8 mouse cellular contexts compared by ENCODE assay signal in genomic region chr13:51793948-51794347, GRCm38 (mm10). TPM values are rescaled to one million over a fixed set of nuclear protein-coding genes. Genes with fewer than 3 reads are reported as not detected.
DNase-seq lines count a peak whose midpoint lies in the region; ATAC-seq lines count a peak whose summit lies in the region.

No protein-coding gene starts in this region.

- H3K27me3 ChIP-seq in liver, embryonic 13.5 days: peaks cover 10% of the 10 kb centered on the region; the same call in 1 of the 2 replicates

- H3K36me3 ChIP-seq in liver, embryonic 13.5 days: no peaks in the 10 kb centered on the region

- peaks cover 47% of the 10 kb centered on the region for H3K4me1 ChIP-seq in liver, embryonic 13.5 days (replicated peaks)

- H3K9me3 ChIP-seq in liver, embryonic 13.5 days (replicated peaks): no peaks in the 10 kb centered on the region

- 49% methylated on average over 5 of the region's 7 CpGs for WGBS in liver, embryonic 13.5 days (ENCODE audit: insufficient replicate concordance)

- peak overlapping the region; percentile 97 for H3K4me2 ChIP-seq in liver, embryonic 13.5 days

- H3K9ac ChIP-seq in liver, embryonic 13.5 days: no peak overlapping the region

- no peak for ATAC-seq in liver, embryonic 13.5 days (ENCODE audit: low read depth)

- H3K4me3 ChIP-seq in liver, embryonic 13.5 days (replicated peaks): peak overlapping the region; percentile 83; the same call in 1 of the 2 replicates

- H3K27ac ChIP-seq in liver, embryonic 13.5 days: no peak overlapping the region

- peak; percentile 82 for DNase-seq in heart, adult 11 months
- no peak for DNase-seq in heart, adult 9 months (ENCODE audit: low spot score in 2 of 2)
- peak; percentile 14 for DNase-seq in thymus, postnatal 4 days
- no peak for DNase-seq in thymus, postnatal 25 days
- no peak for DNase-seq in liver, embryonic 13.5 days
- no peak for DNase-seq in urinary bladder, postnatal 10 days (ENCODE audit: low spot score)
- DNase-seq in B cell, adult 2 months: no peak
- no peak for DNase-seq in thymus, postnatal 0 days (ENCODE audit: low spot score)

RNA-seq across cellular contexts. Expression of gene Sema4d, which starts 0.4 kb away (rescaled TPM):
- polyA plus RNA-seq in liver, embryonic 13.5 days (2015; fragmentation: Nextera tagmentation; extraction: Ambion mirVana): 6.0 and 7.6 TPM in 2 replicates
- 55.9 and 58.5 TPM in 2 replicates for polyA plus RNA-seq in thymus, postnatal 0 days (2015; fragmentation: Nextera tagmentation; extraction: Ambion mirVana)

RNA-seq across cellular contexts. Expression of gene Gadd45g, which starts 52.5 kb away (rescaled TPM):
- 19.5 and 20.8 TPM in 2 replicates for polyA plus RNA-seq in liver, embryonic 13.5 days (2015; fragmentation: Nextera tagmentation; extraction: Ambion mirVana)
- 14.2 and 16.1 TPM in 2 replicates for polyA plus RNA-seq in thymus, postnatal 0 days (2015; fragmentation: Nextera tagmentation; extraction: Ambion mirVana)

Comparison
In these comparisons a context has a peak if more than half of its experiments do, and no peak if none do; other contexts are left out.
1. DNase-seq: peak in heart, adult 11 months (single experiment) and thymus, postnatal 4 days (single experiment); none in heart, adult 9 months (0 of 2), thymus, postnatal 25 days (single experiment), liver, embryonic 13.5 days (single experiment), urinary bladder, postnatal 10 days (single experiment), B cell, adult 2 months (0 of 2) and thymus, postnatal 0 days (single experiment).